Mouse (Mus musculus) liver, embryonic 11.5 days (tissue): ENCODE data around the gene Fhl2. TPM values are rescaled to one million over a fixed set of nuclear protein-coding genes. Genes with fewer than 3 reads are reported as not detected.

Source experiments
- ATAC-seq: fragments of 200-750 bp; cut with Nextera tagmentation; replicated peaks from 2 replicates; pipeline ENCODE4 v1.8.0; 2017; ENCODE audit warnings: moderate number of reproducible peaks, mild to moderate bottlenecking, moderate TSS enrichment, moderate library complexity; ENCODE audit not compliant: low FRiP score
- DNase-seq: peaks from one replicate; pipeline ENCODE4 v3.0.0-alpha.2; 2017; ENCODE audit warnings: low spot score
- H3K27ac ChIP-seq: fragments of 300-500 bp; sonication (generic); 2 replicates; pipeline ENCODE4 v1.5.1; 2014; ENCODE audit warnings: mild to moderate bottlenecking, low read depth, low read length, control low read depth
- H3K27me3 ChIP-seq: fragments of 300-500 bp; sonication (generic); replicated peaks from 2 replicates; pipeline ENCODE4 v1.6.1; 2014; ENCODE audit warnings: low read length, mixed read lengths; ENCODE audit not compliant: control insufficient read depth, insufficient read depth
- H3K36me3 ChIP-seq: fragments of 300-500 bp; sonication (generic); 2 replicates; pipeline ENCODE4 v1.6.1; 2014; ENCODE audit warnings: mild to moderate bottlenecking, low read length, moderate library complexity, mixed read lengths; ENCODE audit not compliant: control insufficient read depth, insufficient read depth
- H3K4me1 ChIP-seq: fragments of 300-500 bp; sonication (generic); replicated peaks from 2 replicates; pipeline ENCODE4 v1.6.1; 2014; ENCODE audit warnings: low read length, mixed read lengths; ENCODE audit not compliant: control insufficient read depth, insufficient read depth
- H3K4me2 ChIP-seq: fragments of 300-500 bp; sonication (generic); 2 replicates; pipeline ENCODE4 v1.6.1; 2014; ENCODE audit warnings: mild to moderate bottlenecking, control low read depth, moderate library complexity
- H3K4me3 ChIP-seq: fragments of 300-500 bp; sonication (generic); 2 replicates; pipeline ENCODE4 v1.5.1; 2014; ENCODE audit warnings: low read depth, low read length, control low read depth
- H3K9ac ChIP-seq: fragments of 300-500 bp; sonication (generic); 2 replicates; pipeline ENCODE4 v1.6.1; 2014; ENCODE audit warnings: low read depth, low read length, control low read depth
- H3K9me3 ChIP-seq: fragments of 300-500 bp; sonication (generic); 2 replicates; pipeline ENCODE4 v1.6.1; 2016; ENCODE audit warnings: low read length, inconsistent platforms, mixed read lengths; ENCODE audit not compliant: control insufficient read depth
- WGBS: fragments of 180-500 bp; shearing (Covaris S2); extraction: QIAGEN DNeasy Blood & Tissue Kit; methylation state at CpG from one replicate; pipeline ENCODE4 v1.1.7; 2014; 5-methylcytosine and 5-hydroxymethylcytosine counted together
- polyA plus RNA-seq: library from polyadenylated mRNA; unstranded; fragments of >200 nt; fragmentation: Nextera tagmentation; extraction: Ambion mirVana; gene quantifications from 2 replicates; pipeline ENCODE4 v1.2.1, GENCODE M21; 2014

The Fhl2 gene
- polyA plus RNA-seq, 1 experiment from 2014 or later: 9.3 TPM

DNA sequence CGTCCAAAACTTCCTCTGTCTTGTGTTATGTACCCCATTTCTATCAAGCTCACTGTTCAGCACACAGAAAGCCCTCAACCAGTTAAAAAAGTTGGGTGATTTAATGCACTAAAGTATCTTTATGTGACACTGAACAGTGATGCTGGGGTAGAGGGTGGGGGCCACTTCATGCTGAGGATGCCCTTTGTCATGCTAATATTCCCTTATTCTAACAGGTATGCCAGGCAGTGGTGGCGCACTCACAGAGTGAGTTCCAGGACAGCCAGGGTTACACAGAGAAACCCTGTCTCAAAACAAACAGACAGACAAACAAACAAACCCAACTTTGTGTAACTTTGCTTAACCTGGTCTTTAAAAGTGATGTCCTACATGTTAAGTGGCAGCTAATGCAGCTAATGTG is 102.6 kb downstream of the Fhl2 start:
- DNase-seq: no peak
- Histone ChIP-seq H3K4me1 (peaks cover 10% of the 10 kb centered on the region), H3K27me3 (no peaks in the 10 kb centered on the region), H3K27ac (no peak overlapping the region), H3K9ac (no peak overlapping the region), H3K9me3 (no peaks in the 10 kb centered on the region), H3K4me2 (no peak overlapping the region), H3K4me3 (no peak overlapping the region), H3K36me3 (no peaks in the 10 kb centered on the region; the same call in 1 of the 2 replicates)
- no peak for ATAC-seq
- WGBS: 90% methylated on average over 2 of the region's 2 CpGs

DNA sequence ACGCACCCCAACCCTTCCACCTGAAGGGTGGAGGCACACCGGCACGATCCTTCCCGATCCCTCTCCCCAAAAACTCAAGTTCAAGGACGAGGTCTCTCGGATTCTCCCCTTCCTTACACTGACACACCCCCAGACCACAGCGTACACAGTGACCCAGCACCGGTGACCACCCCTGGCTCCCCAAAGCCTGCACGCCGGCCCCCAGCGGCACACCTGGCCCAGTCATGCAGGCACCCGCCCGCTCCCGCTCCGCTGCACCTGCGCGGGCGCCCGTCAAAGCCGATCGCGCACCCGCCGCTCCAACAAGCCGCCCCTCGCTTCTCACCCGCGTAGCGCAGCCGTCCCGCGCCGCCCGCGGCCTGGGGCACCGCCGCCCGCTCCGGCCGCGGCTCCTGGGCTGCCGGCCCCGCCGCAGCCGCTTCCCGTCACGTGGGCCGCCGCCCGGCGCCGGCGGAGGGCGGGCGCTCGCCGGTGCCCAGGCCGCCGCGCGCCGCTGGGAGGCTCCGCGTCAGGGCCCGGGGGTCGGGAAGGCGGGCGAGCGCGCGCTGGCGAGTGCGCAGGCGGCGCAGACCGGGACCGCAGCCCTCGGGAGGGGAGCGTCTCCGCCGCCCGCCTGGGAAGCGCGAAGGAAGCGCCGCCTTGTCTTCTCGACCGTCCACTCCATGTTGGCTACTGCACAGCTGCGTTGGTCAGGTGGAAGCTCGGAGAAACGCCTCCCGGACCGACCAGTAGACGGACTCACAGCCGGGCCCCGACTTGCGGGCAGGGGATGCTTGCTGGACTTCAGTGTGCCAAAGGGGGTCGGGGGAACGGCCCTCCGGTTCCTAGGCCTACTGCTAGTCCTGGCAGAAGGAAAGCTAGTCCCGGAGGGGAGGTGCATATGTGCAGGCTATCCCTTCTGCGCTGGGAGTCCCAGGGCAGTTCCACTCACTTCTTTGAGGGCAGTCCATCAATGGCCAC is 104.4 kb downstream of the Fhl2 start:
- Histone ChIP-seq H3K36me3 (no peaks in the 10 kb centered on the region; the same call in 1 of the 2 replicates), H3K9ac (peak overlapping the region; percentile 92), H3K27me3 (no peaks in the 10 kb centered on the region), H3K9me3 (no peaks in the 10 kb centered on the region), H3K4me1 (peaks cover 10% of the 10 kb centered on the region), H3K27ac (peak overlapping the region; percentile 68), H3K4me2 (peak overlapping the region; percentile 87), H3K4me3 (peak overlapping the region; percentile 83)
- peak; percentile 79 for DNase-seq
- WGBS: under 1% methylated on average over 96 of the region's 102 CpGs
- peak; percentile 86 for ATAC-seq

DNA sequence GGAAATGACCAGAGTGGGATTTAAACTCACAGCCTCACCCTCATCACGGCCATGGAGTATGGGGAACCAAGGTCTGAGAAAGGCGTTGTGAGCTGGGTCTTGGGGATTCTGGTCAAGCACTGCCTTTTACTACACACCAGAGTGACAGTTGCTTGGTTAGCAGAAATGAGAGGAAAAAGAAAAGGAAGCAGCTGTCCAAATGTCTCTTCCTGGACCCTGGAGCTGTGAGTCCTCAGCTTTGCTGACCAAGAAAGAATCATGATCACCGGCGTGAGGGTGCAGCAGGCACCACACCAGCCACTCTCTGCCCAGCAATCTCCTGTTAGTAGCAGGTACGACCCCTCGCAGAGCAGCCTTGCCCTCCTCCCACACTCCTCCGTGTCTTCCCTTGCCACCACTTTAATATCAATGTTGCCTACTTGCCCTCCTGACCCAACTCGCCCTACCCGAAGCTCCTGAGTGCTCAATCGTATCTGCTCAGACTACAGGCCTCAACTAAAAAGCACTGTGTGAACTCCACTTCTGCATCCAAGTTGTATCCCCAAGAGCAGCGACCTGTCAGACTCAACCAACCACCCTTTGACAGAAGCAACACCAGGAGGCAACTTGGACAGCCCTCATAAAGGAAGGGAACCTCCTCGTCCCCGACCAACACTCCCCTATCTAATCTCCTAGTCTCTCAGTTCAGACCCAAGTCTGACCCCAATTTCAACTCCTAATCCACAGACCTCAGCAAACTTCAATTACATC is 105.3 kb downstream of the Fhl2 start:
- H3K27ac ChIP-seq: peak overlapping the region; percentile 68; the same call in 1 of the 2 replicates
- ATAC-seq (peak; percentile 35), DNase-seq (peak; percentile 51)
- H3K4me1 ChIP-seq: peaks cover 10% of the 10 kb centered on the region
- peak overlapping the region; percentile 87 for H3K4me2 ChIP-seq
- no peaks in the 10 kb centered on the region for H3K9me3 ChIP-seq
- no peaks in the 10 kb centered on the region for H3K27me3 ChIP-seq
- H3K9ac ChIP-seq: peak overlapping the region; percentile 92
- 30% methylated on average over 13 of the region's 13 CpGs for WGBS
- H3K36me3 ChIP-seq: no peaks in the 10 kb centered on the region; the same call in 1 of the 2 replicates
- peak overlapping the region; percentile 83 for H3K4me3 ChIP-seq

DNA sequence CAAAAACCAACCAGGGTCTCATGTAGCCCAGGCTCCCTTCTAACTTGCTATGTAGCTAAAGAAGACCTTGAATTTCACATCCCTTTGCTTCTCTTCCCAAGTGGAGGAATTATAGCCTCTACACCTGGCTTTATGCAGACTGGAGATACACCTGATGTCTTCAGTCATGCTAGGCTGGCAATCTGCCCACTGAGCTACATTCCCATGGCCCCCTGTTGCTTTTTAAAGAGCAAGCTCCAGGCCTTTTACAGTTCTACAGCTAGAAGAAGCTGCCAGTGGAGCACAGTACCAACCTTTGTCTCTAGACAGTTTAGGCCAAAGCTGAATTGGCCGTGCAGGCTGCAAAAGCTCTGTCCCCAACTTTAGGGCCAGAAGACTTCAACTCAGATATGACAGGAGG is 106.4 kb downstream of the Fhl2 start:
- H3K27me3 ChIP-seq: no peaks in the 10 kb centered on the region
- H3K27ac ChIP-seq: no peak overlapping the region
- WGBS: 97% methylated on average over 1 of the region's 1 CpGs
- H3K9ac ChIP-seq: no peak overlapping the region
- H3K36me3 ChIP-seq: no peaks in the 10 kb centered on the region; the same call in 1 of the 2 replicates
- H3K9me3 ChIP-seq: no peaks in the 10 kb centered on the region
- ATAC-seq: no peak
- DNase-seq: no peak
- peaks cover 10% of the 10 kb centered on the region for H3K4me1 ChIP-seq
- no peak overlapping the region for H3K4me3 ChIP-seq
- H3K4me2 ChIP-seq: no peak overlapping the region

DNA sequence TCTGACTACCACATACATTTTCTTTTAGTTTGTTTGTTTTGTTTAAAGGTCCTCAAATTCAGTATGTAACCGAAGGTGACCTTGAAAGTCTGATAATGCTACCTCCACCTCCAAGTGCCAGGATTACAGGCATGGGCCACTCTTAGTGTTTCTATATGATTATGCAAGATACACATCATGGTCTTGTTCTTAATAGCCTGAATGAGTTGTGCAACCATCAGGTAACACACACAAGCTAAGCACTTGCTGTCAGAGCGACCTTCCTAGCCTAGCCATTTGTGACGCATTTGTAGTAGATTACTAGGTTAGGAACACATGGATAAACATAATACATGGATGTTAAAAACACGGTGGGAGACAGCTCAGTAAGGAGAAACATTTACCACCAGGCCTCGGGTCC is 113.8 kb downstream of the Fhl2 start:
- WGBS: 80% methylated on average over 5 of the region's 5 CpGs
- no peaks in the 10 kb centered on the region for H3K27me3 ChIP-seq
- no peak overlapping the region for H3K9ac ChIP-seq
- no peak overlapping the region for H3K4me3 ChIP-seq
- no peaks in the 10 kb centered on the region for H3K4me1 ChIP-seq
- no peak overlapping the region for H3K4me2 ChIP-seq
- ATAC-seq: no peak
- no peaks in the 10 kb centered on the region for H3K9me3 ChIP-seq
- DNase-seq: no peak
- no peaks in the 10 kb centered on the region for H3K36me3 ChIP-seq
- H3K27ac ChIP-seq: no peak overlapping the region

DNA sequence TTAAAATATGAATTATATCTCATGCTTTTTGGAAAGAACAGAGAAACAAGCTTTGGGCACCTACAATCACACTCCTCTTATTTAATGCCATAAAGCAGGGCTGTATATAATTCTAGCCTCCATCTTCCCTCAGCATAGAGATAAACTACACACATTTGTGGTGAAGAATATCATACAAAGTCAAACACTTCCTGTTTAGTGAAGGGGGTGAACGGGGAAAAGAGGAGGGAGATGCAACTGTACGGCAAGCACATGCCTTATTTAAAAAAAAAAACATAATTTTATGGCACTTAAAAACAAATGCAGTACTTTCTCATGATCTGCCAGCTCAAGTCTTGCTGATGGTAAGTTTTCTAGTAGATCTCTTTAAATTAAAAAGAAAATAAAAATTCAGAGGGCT is 118.7 kb downstream of the Fhl2 start:
- Histone ChIP-seq H3K4me1 (no peaks in the 10 kb centered on the region), H3K27ac (no peak overlapping the region)
- no peak for DNase-seq

DNA sequence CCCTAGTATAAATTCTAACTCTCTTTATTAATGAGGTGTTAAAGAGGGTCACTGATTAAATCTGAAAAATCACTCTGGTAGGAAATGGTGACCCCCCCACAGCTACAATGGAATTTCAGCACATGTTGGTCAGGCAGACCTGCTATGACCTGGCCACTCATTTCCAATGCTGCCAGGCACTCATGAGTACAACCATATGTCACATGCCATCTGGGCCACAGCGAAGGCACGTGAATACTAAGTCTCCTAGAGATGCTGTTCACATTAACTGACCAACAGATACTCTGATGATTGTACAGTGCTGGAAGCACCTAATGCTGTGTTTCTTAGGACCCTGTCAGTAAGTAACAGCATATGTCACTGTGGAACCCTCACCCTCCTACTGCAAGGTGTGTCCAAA is 122.0 kb downstream of the Fhl2 start:
- H3K4me1 ChIP-seq: no peaks in the 10 kb centered on the region
- H3K9ac ChIP-seq: no peak overlapping the region
- no peak for ATAC-seq
- DNase-seq: no peak
- peaks cover 4% of the 10 kb centered on the region; the same call in 1 of the 2 replicates for H3K36me3 ChIP-seq
- no peaks in the 10 kb centered on the region for H3K9me3 ChIP-seq
- no peak overlapping the region for H3K4me2 ChIP-seq
- H3K27me3 ChIP-seq: no peaks in the 10 kb centered on the region
- no peak overlapping the region for H3K27ac ChIP-seq
- H3K4me3 ChIP-seq: no peak overlapping the region
- 91% methylated on average over 2 of the region's 2 CpGs for WGBS

More for the DNA sequence above, 118.7 kb downstream of the Fhl2 start:
- peaks cover 4% of the 10 kb centered on the region; the same call in 1 of the 2 replicates for H3K36me3 ChIP-seq
- H3K4me2 ChIP-seq: no peak overlapping the region
- H3K9me3 ChIP-seq: no peaks in the 10 kb centered on the region
- H3K4me3 ChIP-seq: no peak overlapping the region
- H3K9ac ChIP-seq: no peak overlapping the region
- ATAC-seq: no peak
- no peaks in the 10 kb centered on the region for H3K27me3 ChIP-seq
- WGBS: 60% methylated on average over 2 of the region's 2 CpGs
